ENCODE assay signal across 9 mouse cellular contexts in the genomic region with DNA sequence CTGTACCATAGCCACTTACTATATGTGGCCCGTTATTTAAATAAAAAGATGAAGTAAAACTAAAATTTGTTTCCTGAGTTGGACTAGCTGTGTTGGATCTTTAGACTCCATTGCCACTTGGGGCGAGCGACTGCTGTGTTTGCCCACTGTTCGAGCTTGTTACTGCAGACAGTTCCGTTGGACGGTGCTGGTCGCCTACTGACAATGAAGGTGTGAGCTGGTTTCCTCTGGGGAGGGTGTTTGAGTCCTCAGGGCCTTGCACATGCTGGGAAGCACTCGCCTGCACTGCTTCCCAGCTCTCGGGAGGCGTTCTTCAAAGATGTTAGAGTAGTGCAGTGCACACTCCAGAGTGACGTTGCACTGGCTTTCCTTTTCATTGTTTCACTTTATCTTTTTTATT. TPM values are rescaled to one million over a fixed set of nuclear protein-coding genes. Genes with fewer than 3 reads are reported as not detected.
A peak's percentile ranks its signal among the peaks of the same experiment; 100 is the strongest.
DNase-seq lines count a peak whose midpoint lies in the region; TF ChIP-seq lines count a peak whose summit lies in the region.
"Had no signal": no experiment of that assay in that cellular context is flagged by ENCODE, and none has a peak within 500 bp of the region (broad histone marks: within the 10 kb centered on the region; RNA-seq: fewer than 3 reads in every experiment).

No protein-coding gene starts in this region.

- peaks cover 81% of the 10 kb centered on the region for H3K79me2 ChIP-seq in myocyte (ENCODE audit: control insufficient read depth, insufficient read depth)

- H3K36me3 ChIP-seq in myocyte (ENCODE audit: control insufficient read depth, insufficient read depth): no peaks in the 10 kb centered on the region

- no peak for TF ChIP-seq CTCF in gastrocnemius, adult 2 months (IDR thresholded peaks at IDR 0.05)

- no peaks in the 10 kb centered on the region for H3K27me3 ChIP-seq in myocyte (ENCODE audit: control insufficient read depth, insufficient read depth, insufficient read length)

- TF ChIP-seq POLR2A in myocyte (IDR thresholded peaks at IDR 0.05; ENCODE audit: insufficient read length, low read depth): no peak

- H3K4me2 ChIP-seq in myocyte (ENCODE audit: low read depth): peak overlapping the region; percentile 92

- intact Hi-C loops in gastrocnemius, adult 2 months (cut with DNase I): no loop called here
- intact Hi-C loops in left cerebral cortex, postnatal 14 days (cut with DNase I): loop anchor here (5.0 kb wide), 1 partner anchor 32 kb away; no protein-coding TSS in a partner anchor

- no peak overlapping the region for H3ac ChIP-seq in myocyte (ENCODE audit: control insufficient read depth, insufficient read length)

- H3K4me3 ChIP-seq in gastrocnemius, adult 2 months: peak overlapping the region; percentile 85
- H3K4me3 ChIP-seq in myocyte: peak overlapping the region; percentile 98

- no peak for DNase-seq in gastrocnemius, adult 2 months
- DNase-seq in gastrocnemius, adult 18-20 months (ENCODE audit: low spot score): no peak
- peak; percentile 38 for DNase-seq in thymus, postnatal 4 days
- no peak for DNase-seq in thymus, postnatal 0 days (ENCODE audit: low spot score)
- DNase-seq in left cerebral cortex, postnatal 14 days (ENCODE audit: low spot score in 2 of 2): peak; percentile 42 to 52
- no peak for DNase-seq in urinary bladder, postnatal 36 days (ENCODE audit: low spot score in 2 of 2)
- no peak for DNase-seq in retina, postnatal 1 day

- H3K27ac ChIP-seq in gastrocnemius, adult 2 months: peak overlapping the region; percentile 59; the same call in 1 of the 2 replicates

TF ChIP-seq in myocyte, 11 proteins besides CTCF, POLR2A, EP300 and RAD21:
- no peak for TF ChIP-seq MYOD1 (IDR thresholded peaks at IDR 0.05; ENCODE audit: control insufficient read depth in 1 of 3, insufficient read length in 2 of 3, low read depth in 2 of 3)
- no peak for TF ChIP-seq MAX (IDR thresholded peaks at IDR 0.05; ENCODE audit: low read depth)
- TF ChIP-seq USF1 (IDR thresholded peaks at IDR 0.05; ENCODE audit: low read depth): no peak
- TF ChIP-seq TCF12 (IDR thresholded peaks at IDR 0.05; ENCODE audit: insufficient read depth, poor library complexity, severe bottlenecking): no peak
- no peak for TF ChIP-seq E2F4 (IDR thresholded peaks at IDR 0.05; ENCODE audit: insufficient read depth)
- no peak for TF ChIP-seq MYOG (IDR thresholded peaks at IDR 0.05; ENCODE audit: control insufficient read depth in 1 of 3, insufficient read depth in 1 of 3, insufficient read length in 2 of 3, low read depth in 2 of 3)
- TF ChIP-seq REST (IDR thresholded peaks at IDR 0.05; ENCODE audit: insufficient read depth, insufficient read length): no peak
- TF ChIP-seq TCF3 (IDR thresholded peaks at IDR 0.05; ENCODE audit: insufficient read length, low read depth): no peak
- no peak for TF ChIP-seq POLR2AphosphoS2 (IDR thresholded peaks at IDR 0.05; ENCODE audit: insufficient read length, low read depth)
- TF ChIP-seq CEBPB (IDR thresholded peaks at IDR 0.05; ENCODE audit: insufficient read depth, poor library complexity, severe bottlenecking): no peak
- TF ChIP-seq SRF (IDR thresholded peaks at IDR 0.05; ENCODE audit: control insufficient read depth, insufficient read length, low read depth): no peak

RNA-seq across cellular contexts. Expression of gene Arpc2, which starts 3.7 kb away (rescaled TPM):
- 10 to 100 TPM; 58.8 to 78.5 TPM for total RNA-seq in gastrocnemius, adult 2 months (2021)
- 10 to 100 TPM; 71.0 to 82.9 TPM for total RNA-seq in gastrocnemius, adult 18-20 months (2021)
- 648 and 659 TPM in 2 replicates for polyA plus RNA-seq in thymus, postnatal 0 days (2015; fragmentation: Nextera tagmentation; extraction: Ambion mirVana)
- total RNA-seq in left cerebral cortex, postnatal 14 days (2021): 100 to 1,000 TPM; 281 to 300 TPM
- 214 TPM for polyA plus RNA-seq in myocyte (2012; fragmentation: generic; extraction: Trizol)

RNA-seq across cellular contexts. Expression of gene Gpbar1, which starts 38.7 kb away (rescaled TPM):
- total RNA-seq in gastrocnemius, adult 2 months (2021): not detected
- not detected for total RNA-seq in gastrocnemius, adult 18-20 months (2021)
- 0.35 and 0.92 TPM in 2 replicates for polyA plus RNA-seq in thymus, postnatal 0 days (2015; fragmentation: Nextera tagmentation; extraction: Ambion mirVana)
- not detected for total RNA-seq in left cerebral cortex, postnatal 14 days (2021)
- 0.14 TPM for polyA plus RNA-seq in myocyte (2012; fragmentation: generic; extraction: Trizol)
- total RNA-seq: layer of hippocampus, adult 18-20 months had no signal

RNA-seq across cellular contexts. Expression of gene Aamp, which starts 44.9 kb away (rescaled TPM):
- 10 to 100 TPM; 69.4 to 76.1 TPM for total RNA-seq in gastrocnemius, adult 2 months (2021)
- 10 to 100 TPM; 74.4 to 77.1 TPM for total RNA-seq in gastrocnemius, adult 18-20 months (2021)
- 195 and 200 TPM in 2 replicates for polyA plus RNA-seq in thymus, postnatal 0 days (2015; fragmentation: Nextera tagmentation; extraction: Ambion mirVana)
- total RNA-seq in left cerebral cortex, postnatal 14 days (2021): 100 to 1,000 TPM; 135 to 137 TPM
- 199 TPM for polyA plus RNA-seq in myocyte (2012; fragmentation: generic; extraction: Trizol)

RNA-seq across cellular contexts. Expression of gene Pnkd, which starts 45.1 kb away (rescaled TPM):
- 10 to 100 TPM; 45.4 to 70.5 TPM for total RNA-seq in gastrocnemius, adult 2 months (2021)
- total RNA-seq in gastrocnemius, adult 18-20 months (2021): 10 to 100 TPM; 54.0 to 63.3 TPM
- 84.9 and 93.3 TPM in 2 replicates for polyA plus RNA-seq in thymus, postnatal 0 days (2015; fragmentation: Nextera tagmentation; extraction: Ambion mirVana)
- total RNA-seq in left cerebral cortex, postnatal 14 days (2021): 100 to 1,000 TPM; 118 to 134 TPM
- polyA plus RNA-seq in myocyte (2012; fragmentation: generic; extraction: Trizol): 93.7 TPM

RNA-seq across cellular contexts. Expression of gene Cxcr1, which starts 45.2 kb away (rescaled TPM):
- not detected for total RNA-seq in gastrocnemius, adult 2 months (2021)
- not detected for total RNA-seq in gastrocnemius, adult 18-20 months (2021)
- not detected in 2 replicates for polyA plus RNA-seq in thymus, postnatal 0 days (2015; fragmentation: Nextera tagmentation; extraction: Ambion mirVana)
- not detected for total RNA-seq in left cerebral cortex, postnatal 14 days (2021)
- polyA plus RNA-seq in myocyte (2012; fragmentation: generic; extraction: Trizol): not detected
- total RNA-seq: layer of hippocampus, adult 18-20 months had no signal

Comparison
In these comparisons a context has a peak if more than half of its experiments do, and no peak if none do; other contexts are left out.
1. DNase-seq: peak in thymus, postnatal 4 days (single experiment) and left cerebral cortex, postnatal 14 days (2 of 2); none in gastrocnemius, adult 2 months (single experiment), gastrocnemius, adult 18-20 months (single experiment), thymus, postnatal 0 days (single experiment), urinary bladder, postnatal 36 days (0 of 2) and retina, postnatal 1 day (single experiment).